15 mouse cellular contexts compared by ENCODE assay signal in the genomic region with DNA sequence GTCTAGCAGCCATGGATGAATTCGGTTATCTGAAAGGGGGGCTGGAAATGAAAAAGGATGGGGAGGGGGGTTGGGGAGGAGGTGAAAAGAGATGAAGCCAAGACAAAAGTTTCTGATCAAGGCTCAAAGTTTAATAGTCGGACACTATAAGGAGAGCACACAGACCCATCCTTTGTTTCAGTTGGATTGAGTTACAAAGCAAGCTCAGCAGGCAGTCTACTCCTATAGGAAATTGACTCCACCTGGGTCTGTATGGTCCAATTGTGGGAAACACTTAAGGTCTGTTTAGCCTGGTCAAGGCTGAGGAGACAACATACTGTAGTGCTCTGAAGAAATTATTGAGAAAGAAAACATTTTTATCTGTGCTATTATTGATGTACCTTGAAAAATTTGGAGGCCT.
"Had no signal": no experiment of that assay in that cellular context is flagged by ENCODE, and none has a peak within 500 bp of the region (broad histone marks: within the 10 kb centered on the region; RNA-seq: fewer than 3 reads in every experiment).

No protein-coding gene starts in this region.

- H3K4me3 ChIP-seq: lung, embryonic 15.5 days; megakaryocyte, embryonic 14.5 days; midbrain, embryonic 13.5 days; midbrain, embryonic 15.5 days; neural tube, embryonic 12.5 days; stomach, embryonic 15.5 days had no signal

- H3K27ac ChIP-seq: lung, embryonic 15.5 days; macrophage; midbrain, embryonic 13.5 days; midbrain, embryonic 15.5 days; neural tube, embryonic 12.5 days; stomach, embryonic 15.5 days; stomach, postnatal 0 days had no signal

- H3K9me3 ChIP-seq: lung, embryonic 15.5 days; megakaryocyte, embryonic 14.5 days; midbrain, embryonic 13.5 days; midbrain, embryonic 15.5 days; neural tube, embryonic 12.5 days; stomach, embryonic 15.5 days had no signal

- H3K4me1 ChIP-seq: lung, embryonic 15.5 days; megakaryocyte, embryonic 14.5 days; midbrain, embryonic 13.5 days; midbrain, embryonic 15.5 days; neural tube, embryonic 12.5 days; stomach, embryonic 15.5 days had no signal

- H3K27me3 ChIP-seq: lung, embryonic 15.5 days; megakaryocyte, embryonic 14.5 days; midbrain, embryonic 13.5 days; midbrain, embryonic 15.5 days; neural tube, embryonic 12.5 days; stomach, embryonic 15.5 days had no signal

- H3K9ac ChIP-seq: lung, embryonic 15.5 days; midbrain, embryonic 13.5 days; midbrain, embryonic 15.5 days; neural tube, embryonic 12.5 days; stomach, embryonic 15.5 days had no signal

- H3K36me3 ChIP-seq: lung, embryonic 15.5 days; midbrain, embryonic 13.5 days; midbrain, embryonic 15.5 days; neural tube, embryonic 12.5 days; stomach, embryonic 15.5 days had no signal

- DNase-seq: lung, adult 2 months; lung, postnatal 14 days; lung, postnatal 36 days; right cerebral cortex, postnatal 14 days; thymus, adult 2 months; thymus, postnatal 25 days; thymus, postnatal 4 days had no signal
